Mouse (Mus musculus): ENCODE data around the gene Fam196b. TPM values are rescaled to one million over a fixed set of nuclear protein-coding genes. Genes with fewer than 3 reads are reported as not detected.

Fam196b gene
- polyA plus RNA-seq, 1 experiment, result 0.08 TPM

DNA sequence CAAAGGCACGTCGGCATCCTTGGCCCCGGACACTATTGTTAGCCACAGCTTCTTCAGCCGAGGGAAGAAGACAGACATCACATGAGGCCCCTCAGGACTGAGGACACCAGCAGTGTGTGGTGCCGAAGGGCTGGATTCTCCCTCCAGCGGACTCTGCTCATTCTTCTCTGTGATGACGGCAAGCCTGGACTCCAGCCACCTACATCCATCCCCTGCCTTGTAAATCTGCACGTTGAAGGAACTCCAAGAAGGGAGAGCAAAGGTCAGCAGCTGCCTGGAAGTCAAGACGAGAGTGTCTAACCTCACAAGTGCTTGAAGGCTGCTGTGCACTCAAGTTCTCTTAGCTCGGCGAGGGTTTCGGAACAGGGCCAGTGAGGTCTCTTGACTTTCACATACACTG is 40.8 kb downstream of the Fam196b start:
- H3K27me3 ChIP-seq (replicated peaks; ENCODE audit: control insufficient read depth, insufficient read depth, low read length), result no peaks in the 10 kb centered on the region
- no peaks in the 10 kb centered on the region for H3K4me1 ChIP-seq (ENCODE audit: control insufficient read depth, insufficient read depth, low read length)
- no peak for TF ChIP-seq CTCF (conservative IDR thresholded peaks at IDR 0.05; ENCODE audit: insufficient read depth, insufficient read length, low read depth, low read length)
- no peak for TF ChIP-seq POLR2A (IDR thresholded peaks at IDR 0.05; ENCODE audit: low read depth, low read length)
- no peaks in the 10 kb centered on the region for H3K36me3 ChIP-seq (ENCODE audit: control insufficient read depth, insufficient read depth, low read length)
- 37% methylated on average over 12 of the region's 12 CpGs for WGBS
- peak; percentile 89 for DNase-seq
- no peak overlapping the region for H3K4me3 ChIP-seq (ENCODE audit: insufficient read depth, low read depth, low read length)
- H3K27ac ChIP-seq (ENCODE audit: insufficient read depth, low read depth, low read length), result no peak overlapping the region

DNA sequence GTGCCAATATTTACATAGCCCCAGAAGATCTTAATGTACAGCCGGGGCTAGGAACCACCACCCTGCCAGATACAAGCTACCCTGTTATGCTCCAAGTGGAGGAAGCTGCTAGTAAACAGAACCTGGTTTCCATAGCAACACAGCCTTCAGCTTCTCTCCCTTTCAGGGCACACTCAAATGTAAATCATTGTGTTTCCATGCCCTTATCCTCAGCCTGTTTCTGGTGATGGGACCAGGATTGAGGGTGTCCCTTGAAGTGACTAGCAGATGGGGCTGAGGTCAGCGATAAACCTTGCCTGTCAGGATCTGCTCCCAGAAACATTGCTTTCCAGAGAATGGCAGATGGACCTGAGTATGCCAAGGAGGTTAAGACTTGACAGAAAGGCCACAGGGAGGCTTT is 41.5 kb downstream of the Fam196b start:
- no peaks in the 10 kb centered on the region for H3K4me1 ChIP-seq (ENCODE audit: control insufficient read depth, insufficient read depth, low read length)
- H3K27me3 ChIP-seq (replicated peaks; ENCODE audit: control insufficient read depth, insufficient read depth, low read length), result no peaks in the 10 kb centered on the region
- H3K36me3 ChIP-seq (ENCODE audit: control insufficient read depth, insufficient read depth, low read length), result no peaks in the 10 kb centered on the region
- WGBS, result 61% methylated on average over 2 of the region's 2 CpGs
- TF ChIP-seq POLR2A (IDR thresholded peaks at IDR 0.05; ENCODE audit: low read depth, low read length) (no peak), CTCF (conservative IDR thresholded peaks at IDR 0.05; ENCODE audit: insufficient read depth, insufficient read length, low read depth, low read length) (no peak)
- no peak overlapping the region for H3K4me3 ChIP-seq (ENCODE audit: insufficient read depth, low read depth, low read length)
- no peak for DNase-seq
- H3K27ac ChIP-seq (ENCODE audit: insufficient read depth, low read depth, low read length), result no peak overlapping the region

DNA sequence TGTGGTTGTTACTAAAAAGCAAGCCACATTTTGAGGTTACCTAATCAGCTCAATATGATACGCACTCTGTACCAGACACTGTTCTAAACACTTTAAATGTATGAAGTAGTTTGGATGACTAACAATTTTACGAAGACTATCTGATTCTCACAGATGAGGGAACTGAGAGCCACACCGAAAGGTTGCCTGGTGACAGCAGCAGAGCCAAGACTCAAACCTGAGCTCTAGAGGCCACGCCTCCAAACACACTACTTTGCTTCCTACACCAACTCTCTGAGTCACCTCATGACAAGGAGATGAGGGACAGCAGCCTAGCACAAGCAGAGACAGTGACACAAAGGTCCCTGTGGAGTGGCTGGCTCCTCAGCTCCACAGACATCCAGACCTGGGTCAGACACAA is 57.6 kb downstream of the Fam196b start:
- 90% methylated on average over 4 of the region's 4 CpGs for WGBS
- TF ChIP-seq POLR2A (IDR thresholded peaks at IDR 0.05; ENCODE audit: low read depth, low read length), result no peak
- TF ChIP-seq CTCF (conservative IDR thresholded peaks at IDR 0.05; ENCODE audit: insufficient read depth, insufficient read length, low read depth, low read length), result no peak
- Histone ChIP-seq H3K36me3 (ENCODE audit: control insufficient read depth, insufficient read depth, low read length) (no peaks in the 10 kb centered on the region), H3K27ac (ENCODE audit: insufficient read depth, low read depth, low read length) (no peak overlapping the region), H3K4me1 (ENCODE audit: control insufficient read depth, insufficient read depth, low read length) (no peaks in the 10 kb centered on the region; the same call in 1 of the 2 replicates), H3K27me3 (replicated peaks; ENCODE audit: control insufficient read depth, insufficient read depth, low read length) (no peaks in the 10 kb centered on the region), H3K4me3 (ENCODE audit: insufficient read depth, low read depth, low read length) (no peak overlapping the region)
- DNase-seq, result no peak

DNA sequence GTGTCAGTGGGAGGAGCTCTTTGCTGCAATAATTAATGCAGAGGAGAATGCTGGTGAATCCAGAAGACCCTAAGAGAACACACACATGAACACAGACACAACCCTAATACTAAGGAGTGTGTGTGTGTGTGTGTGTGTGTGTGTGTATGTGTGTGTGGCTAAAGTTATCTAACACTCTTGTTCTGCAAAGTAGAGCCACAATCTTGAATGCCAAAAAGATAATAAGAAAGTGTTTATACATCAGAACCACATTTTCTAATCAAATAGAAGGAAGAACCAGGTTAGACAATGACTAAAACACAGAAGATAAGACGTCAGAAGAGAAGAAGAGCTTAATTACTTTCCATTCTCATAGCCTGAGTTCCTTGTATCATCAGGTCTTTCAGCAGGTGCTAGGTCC is 60.9 kb downstream of the Fam196b start:
- WGBS, result 52% methylated on average over 1 of the region's 1 CpGs
- no peaks in the 10 kb centered on the region for H3K36me3 ChIP-seq (ENCODE audit: control insufficient read depth, insufficient read depth, low read length)
- no peaks in the 10 kb centered on the region for H3K27me3 ChIP-seq (replicated peaks; ENCODE audit: control insufficient read depth, insufficient read depth, low read length)
- no peak for DNase-seq
- H3K27ac ChIP-seq (ENCODE audit: insufficient read depth, low read depth, low read length), result no peak overlapping the region
- no peak overlapping the region for H3K4me3 ChIP-seq (ENCODE audit: insufficient read depth, low read depth, low read length)
- H3K4me1 ChIP-seq (ENCODE audit: control insufficient read depth, insufficient read depth, low read length), result no peaks in the 10 kb centered on the region
- TF ChIP-seq CTCF (conservative IDR thresholded peaks at IDR 0.05; ENCODE audit: insufficient read depth, insufficient read length, low read depth, low read length) (no peak), POLR2A (IDR thresholded peaks at IDR 0.05; ENCODE audit: low read depth, low read length) (no peak)

DNA sequence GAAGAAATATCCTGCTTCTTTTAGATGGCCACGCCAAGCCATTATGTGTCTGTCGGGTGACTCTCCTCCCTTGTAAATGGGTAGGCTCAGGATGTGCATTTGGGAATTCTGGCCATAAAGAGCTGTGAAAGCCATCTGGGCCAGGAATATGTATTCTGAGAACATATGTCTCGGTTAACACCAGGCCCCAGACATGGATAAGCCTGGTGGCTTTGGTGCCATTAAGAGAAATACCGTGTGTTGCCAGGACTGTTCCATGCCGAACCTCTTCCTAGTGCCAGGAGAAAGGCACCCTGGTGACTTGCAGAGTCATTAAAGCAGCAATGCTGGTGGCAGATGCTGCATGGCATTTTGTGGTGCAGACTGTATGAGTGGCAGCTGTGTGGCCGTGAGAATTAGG is 63.0 kb downstream of the Fam196b start:
- Histone ChIP-seq H3K36me3 (ENCODE audit: control insufficient read depth, insufficient read depth, low read length) (no peaks in the 10 kb centered on the region), H3K4me1 (ENCODE audit: control insufficient read depth, insufficient read depth, low read length) (no peaks in the 10 kb centered on the region), H3K4me3 (ENCODE audit: insufficient read depth, low read depth, low read length) (no peak overlapping the region), H3K27me3 (replicated peaks; ENCODE audit: control insufficient read depth, insufficient read depth, low read length) (no peaks in the 10 kb centered on the region), H3K27ac (ENCODE audit: insufficient read depth, low read depth, low read length) (no peak overlapping the region)
- no peak for TF ChIP-seq CTCF (conservative IDR thresholded peaks at IDR 0.05; ENCODE audit: insufficient read depth, insufficient read length, low read depth, low read length)
- TF ChIP-seq POLR2A (IDR thresholded peaks at IDR 0.05; ENCODE audit: low read depth, low read length), result no peak
- no peak for DNase-seq
- WGBS, result 70% methylated on average over 6 of the region's 6 CpGs

DNA sequence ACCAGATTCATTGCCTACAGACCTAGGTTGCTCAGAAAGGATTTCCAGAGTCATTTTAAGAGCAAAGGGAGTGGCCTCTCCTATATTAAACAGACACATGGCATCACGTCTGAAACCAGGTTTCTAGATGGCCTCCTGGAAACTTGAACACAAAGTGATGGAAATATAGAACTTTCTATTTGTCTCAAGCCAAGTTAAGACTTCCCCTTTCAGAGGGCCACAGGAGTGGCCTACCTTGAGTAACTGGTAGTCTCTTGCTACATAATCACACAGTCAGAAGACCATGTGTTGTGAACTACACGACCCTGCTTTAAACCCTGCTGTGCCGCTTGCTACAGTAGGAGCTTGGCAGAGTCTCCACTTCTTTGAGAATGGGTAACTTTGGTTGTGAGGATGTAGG is 68.9 kb downstream of the Fam196b start:
- DNase-seq, result no peak
- Histone ChIP-seq H3K4me3 (ENCODE audit: insufficient read depth, low read depth, low read length) (no peak overlapping the region), H3K36me3 (ENCODE audit: control insufficient read depth, insufficient read depth, low read length) (no peaks in the 10 kb centered on the region), H3K27ac (ENCODE audit: insufficient read depth, low read depth, low read length) (no peak overlapping the region), H3K27me3 (replicated peaks; ENCODE audit: control insufficient read depth, insufficient read depth, low read length) (no peaks in the 10 kb centered on the region), H3K4me1 (ENCODE audit: control insufficient read depth, insufficient read depth, low read length) (no peaks in the 10 kb centered on the region)
- TF ChIP-seq CTCF (conservative IDR thresholded peaks at IDR 0.05; ENCODE audit: insufficient read depth, insufficient read length, low read depth, low read length) (no peak), POLR2A (IDR thresholded peaks at IDR 0.05; ENCODE audit: low read depth, low read length) (no peak)
- 86% methylated on average over 3 of the region's 3 CpGs for WGBS

DNA sequence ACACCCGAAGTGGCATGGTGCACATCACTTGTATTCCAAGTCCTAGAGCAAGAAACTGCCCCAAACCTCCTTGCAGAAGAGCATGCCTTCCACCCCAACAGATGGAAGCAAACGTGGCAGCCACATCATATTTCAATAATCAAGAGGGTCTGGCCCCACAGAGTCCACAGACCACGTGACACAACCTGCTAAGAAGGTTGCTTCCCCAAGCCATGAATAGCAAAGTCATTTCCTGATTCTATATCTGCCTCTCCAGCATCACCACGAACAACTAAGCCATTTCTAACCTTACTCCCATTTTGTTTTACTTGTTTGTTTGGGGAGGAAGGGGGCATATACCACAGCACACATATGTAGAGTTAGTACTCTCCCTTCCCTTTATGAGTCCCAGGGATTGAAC is 69.6 kb downstream of the Fam196b start:
- H3K27me3 ChIP-seq (replicated peaks; ENCODE audit: control insufficient read depth, insufficient read depth, low read length), result no peaks in the 10 kb centered on the region
- no peak for DNase-seq
- no peak overlapping the region for H3K27ac ChIP-seq (ENCODE audit: insufficient read depth, low read depth, low read length)
- no peak overlapping the region for H3K4me3 ChIP-seq (ENCODE audit: insufficient read depth, low read depth, low read length)
- TF ChIP-seq POLR2A (IDR thresholded peaks at IDR 0.05; ENCODE audit: low read depth, low read length), result no peak
- no peak for TF ChIP-seq CTCF (conservative IDR thresholded peaks at IDR 0.05; ENCODE audit: insufficient read depth, insufficient read length, low read depth, low read length)
- WGBS, result 60% methylated on average over 4 of the region's 4 CpGs
- H3K36me3 ChIP-seq (ENCODE audit: control insufficient read depth, insufficient read depth, low read length), result no peaks in the 10 kb centered on the region
- H3K4me1 ChIP-seq (ENCODE audit: control insufficient read depth, insufficient read depth, low read length), result no peaks in the 10 kb centered on the region
